Mouse (Mus musculus) brain, embryonic 14.5 days (tissue): ENCODE data around the gene Matn1. TPM values are rescaled to one million over a fixed set of nuclear protein-coding genes. Genes with fewer than 3 reads are reported as not detected.

Experiments used
- DNase-seq: peaks from one replicate; pipeline ENCODE4 v3.0.0-alpha.2; 2011; ENCODE audit warnings: low read depth
- CTCF ChIP-seq: fragments of 200-500 bp; IDR thresholded peaks from 2 replicates; pipeline ENCODE4 v1.5.1; 2012; ENCODE audit warnings: inconsistent platforms, mild to moderate bottlenecking, moderate library complexity, borderline replicate concordance; ENCODE audit not compliant: insufficient read depth, insufficient read length; ENCODE audit errors: extremely low read depth
- POLR2A ChIP-seq: fragments of 200-500 bp; IDR thresholded peaks from 2 replicates; pipeline ENCODE4 v1.6.1; 2012; ENCODE audit warnings: mild to moderate bottlenecking, inconsistent platforms, borderline replicate concordance; ENCODE audit not compliant: poor library complexity, insufficient read depth, insufficient read length, severe bottlenecking; ENCODE audit errors: extremely low read depth
- polyA plus RNA-seq: library from polyadenylated mRNA; depleted of rRNA; stranded (reverse); fragments of >200 nt; gene quantifications from 2 replicates; pipeline ENCODE4 v1.2.3, GENCODE M21; 2012; rRNA removed

The Matn1 gene
- polyA plus RNA-seq: 0.29 and 0.81 TPM in 2 replicates

- no peak for DNase-seq
- TF ChIP-seq CTCF: no peak
- no peak for TF ChIP-seq POLR2A
Observed at GRCm38 (mm10) chr4:130944112-130944511, at the start of gene Matn1. Gene Matn1, plus strand, starts transcription at chr4:130944385.

GRCm38 (mm10) chr4:130895701-130896100 is 48.5 kb upstream of the Matn1 start:
- no peak for TF ChIP-seq CTCF
- TF ChIP-seq POLR2A: no peak
- DNase-seq: no peak

GRCm38 (mm10) chr4:130896372-130896771 is 47.8 kb upstream of the Matn1 start:
- DNase-seq: no peak

GRCm38 (mm10) chr4:130899383-130899781 is 44.8 kb upstream of the Matn1 start:
- TF ChIP-seq CTCF (no peak), POLR2A (no peak)
- DNase-seq: no peak

More at GRCm38 (mm10) chr4:130896372-130896771, 47.8 kb upstream of the Matn1 start:
- TF ChIP-seq POLR2A (no peak), CTCF (peak; percentile 58; the same call in 1 of the 2 replicates)

- no peak for DNase-seq
- TF ChIP-seq CTCF: no peak
Observed at GRCm38 (mm10) chr4:130899782-130900427, 44.3 kb upstream of the Matn1 start.

GRCm38 (mm10) chr4:130900746-130901145 is 43.4 kb upstream of the Matn1 start:
- DNase-seq: peak; percentile 64
- TF ChIP-seq CTCF (no peak), POLR2A (no peak)

- no peak for DNase-seq
- TF ChIP-seq POLR2A (no peak), CTCF (no peak)
Observed at GRCm38 (mm10) chr4:130902289-130902781, 41.9 kb upstream of the Matn1 start.

- TF ChIP-seq POLR2A (no peak), CTCF (no peak)
Observed at GRCm38 (mm10) chr4:130905025-130905424, 39.2 kb upstream of the Matn1 start.

GRCm38 (mm10) chr4:130905882-130906281 is 38.3 kb upstream of the Matn1 start:
- DNase-seq: no peak
- TF ChIP-seq POLR2A (no peak), CTCF (no peak)

More at GRCm38 (mm10) chr4:130905025-130905424, 39.2 kb upstream of the Matn1 start:
- no peak for DNase-seq

GRCm38 (mm10) chr4:130906296-130906695 is 37.9 kb upstream of the Matn1 start:
- TF ChIP-seq CTCF: no peak
- TF ChIP-seq POLR2A: no peak

GRCm38 (mm10) chr4:130907200-130908069 is 36.8 kb upstream of the Matn1 start:
- no peak for TF ChIP-seq CTCF
- TF ChIP-seq POLR2A: no peak
- DNase-seq: peak; percentile 44

More at GRCm38 (mm10) chr4:130906296-130906695, 37.9 kb upstream of the Matn1 start:
- peak; percentile 50 for DNase-seq
